Mouse (Mus musculus) liver, embryonic 15.5 days (tissue): Measurements from ENCODE around the gene Tanc2. TPM values are rescaled to one million over a fixed set of nuclear protein-coding genes. Genes with fewer than 3 reads are reported as not detected.

Experiments
- ATAC-seq: fragments of 200-750 bp; cut with Nextera tagmentation; 2 replicates; pipeline ENCODE4 v1.8.0; 2017; ENCODE audit warnings: moderate number of reproducible peaks, mild to moderate bottlenecking, moderate library complexity; ENCODE audit not compliant: insufficient read depth
- H3K27ac ChIP-seq: fragments of 300-500 bp; sonication (generic); replicated peaks from 2 replicates; pipeline ENCODE4 v1.5.1; 2015; ENCODE audit warnings: mild to moderate bottlenecking, inconsistent platforms
- H3K27me3 ChIP-seq: fragments of 300-500 bp; sonication (generic); 2 replicates; pipeline ENCODE4 v1.6.1; 2015; ENCODE audit warnings: mild to moderate bottlenecking, inconsistent platforms
- H3K36me3 ChIP-seq: fragments of 300-500 bp; sonication (generic); replicated peaks from 2 replicates; pipeline ENCODE4 v1.6.1; 2015; ENCODE audit warnings: moderate library complexity, mild to moderate bottlenecking, inconsistent platforms
- H3K4me1 ChIP-seq: fragments of 300-500 bp; sonication (generic); replicated peaks from 2 replicates; pipeline ENCODE4 v1.6.1; 2015; ENCODE audit warnings: inconsistent platforms
- H3K4me2 ChIP-seq: fragments of 300-500 bp; sonication (generic); 2 replicates; pipeline ENCODE4 v1.6.1; 2015; ENCODE audit warnings: moderate library complexity, mild to moderate bottlenecking, inconsistent platforms
- H3K4me3 ChIP-seq: fragments of 300-500 bp; sonication (generic); replicated peaks from 2 replicates; pipeline ENCODE4 v1.5.1; 2015; ENCODE audit warnings: mild to moderate bottlenecking, inconsistent platforms
- H3K9ac ChIP-seq: fragments of 300-500 bp; sonication (generic); 2 replicates; pipeline ENCODE4 v1.6.1; 2015; ENCODE audit warnings: moderate library complexity, mild to moderate bottlenecking, inconsistent platforms
- H3K9me3 ChIP-seq: fragments of 300-500 bp; sonication (generic); replicated peaks from 2 replicates; pipeline ENCODE4 v1.6.1; 2016; ENCODE audit warnings: inconsistent platforms
- WGBS: fragments of 180-500 bp; shearing (Covaris S2); methylation state at CpG from one replicate; pipeline ENCODE4 v1.1.7; 2015; ENCODE audit warnings: mixed read lengths; ENCODE audit not compliant: insufficient replicate concordance; 5-methylcytosine and 5-hydroxymethylcytosine counted together
- polyA plus RNA-seq: library from polyadenylated mRNA; unstranded; fragments of >200 nt; fragmentation: Nextera tagmentation; extraction: Ambion mirVana; gene quantifications from 2 replicates; pipeline ENCODE4 v1.2.1, GENCODE M21; 2015

Tanc2 gene
- polyA plus RNA-seq, 1 experiment from 2014 or later, result 1.2 TPM

DNA sequence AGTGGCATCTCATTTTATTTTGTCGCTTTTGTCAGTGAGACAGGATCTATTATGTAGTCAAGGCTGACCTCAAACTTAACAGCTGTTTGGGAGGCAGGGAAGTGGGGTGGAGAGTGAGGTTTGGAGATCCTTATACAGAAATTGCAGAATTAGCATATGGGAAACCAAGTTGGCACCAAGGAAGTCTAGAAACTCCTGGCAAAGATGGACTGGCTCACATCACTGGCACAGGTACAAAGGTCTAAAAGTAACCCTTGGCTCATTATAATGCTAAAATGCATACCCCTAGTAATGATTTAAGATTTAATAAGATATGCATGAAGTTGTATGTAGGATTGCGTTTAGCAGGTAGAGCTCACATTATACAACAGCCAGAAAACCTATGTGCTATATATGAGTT lies 58.2 kb downstream of the Tanc2 start:
- Histone ChIP-seq H3K4me2 (no peak overlapping the region), H3K4me1 (no peaks in the 10 kb centered on the region), H3K27ac (no peak overlapping the region), H3K9ac (no peak overlapping the region), H3K9me3 (no peaks in the 10 kb centered on the region), H3K36me3 (no peaks in the 10 kb centered on the region), H3K4me3 (no peak overlapping the region), H3K27me3 (no peaks in the 10 kb centered on the region)
- no peak for ATAC-seq
- 65% methylated on average over 2 of the region's 2 CpGs for WGBS

DNA sequence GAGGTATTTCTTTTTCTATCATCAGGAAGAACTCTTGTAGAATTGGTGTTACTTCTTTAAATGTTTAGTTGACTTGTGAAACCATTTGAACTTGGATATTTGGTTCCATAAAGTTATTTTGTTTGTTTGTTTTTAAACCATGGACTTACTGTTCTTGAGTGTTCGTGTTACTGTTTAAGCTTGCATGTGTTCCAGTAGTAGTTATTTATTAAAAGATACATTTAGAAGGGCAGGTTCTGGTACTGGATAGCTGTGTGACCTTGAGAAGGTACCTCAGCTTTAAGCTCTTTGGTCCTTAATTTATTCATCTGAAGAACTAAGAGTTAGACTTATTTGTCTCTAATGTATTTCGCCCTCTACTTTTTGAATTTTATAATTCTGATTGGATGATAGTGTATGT lies 64.8 kb downstream of the Tanc2 start:
- H3K27me3 ChIP-seq, result no peaks in the 10 kb centered on the region
- H3K9me3 ChIP-seq, result no peaks in the 10 kb centered on the region
- no peak overlapping the region for H3K9ac ChIP-seq
- H3K36me3 ChIP-seq, result no peaks in the 10 kb centered on the region
- WGBS, result 60% methylated on average over 2 of the region's 2 CpGs
- H3K4me1 ChIP-seq, result no peaks in the 10 kb centered on the region
- no peak for ATAC-seq
- H3K27ac ChIP-seq, result no peak overlapping the region
- H3K4me2 ChIP-seq, result no peak overlapping the region
- no peak overlapping the region for H3K4me3 ChIP-seq

DNA sequence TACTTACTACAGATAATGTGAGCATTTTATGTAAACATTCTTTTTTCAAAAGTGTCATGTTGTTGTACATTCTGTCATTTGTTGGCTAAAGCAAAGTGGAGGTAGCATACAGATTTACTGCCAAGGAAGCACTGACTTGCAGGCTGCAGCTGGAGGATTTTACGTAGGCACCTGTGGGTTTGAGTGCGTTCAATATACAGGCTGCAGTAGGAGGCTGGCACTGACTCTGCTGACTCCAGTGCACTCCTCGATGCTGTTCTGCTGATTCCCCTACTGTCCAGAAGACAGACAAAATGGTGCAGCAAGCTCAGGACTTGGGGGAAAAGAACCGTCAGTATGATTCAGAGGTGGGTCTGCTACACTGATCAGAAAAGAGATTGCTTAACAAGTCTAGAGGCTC lies 65.5 kb downstream of the Tanc2 start:
- no peak overlapping the region for H3K4me3 ChIP-seq
- H3K27me3 ChIP-seq, result no peaks in the 10 kb centered on the region
- no peak overlapping the region for H3K27ac ChIP-seq
- H3K9me3 ChIP-seq, result no peaks in the 10 kb centered on the region
- no peaks in the 10 kb centered on the region for H3K4me1 ChIP-seq
- no peak overlapping the region for H3K9ac ChIP-seq
- ATAC-seq, result no peak
- 66% methylated on average over 4 of the region's 4 CpGs for WGBS
- H3K4me2 ChIP-seq, result no peak overlapping the region
- no peaks in the 10 kb centered on the region for H3K36me3 ChIP-seq

DNA sequence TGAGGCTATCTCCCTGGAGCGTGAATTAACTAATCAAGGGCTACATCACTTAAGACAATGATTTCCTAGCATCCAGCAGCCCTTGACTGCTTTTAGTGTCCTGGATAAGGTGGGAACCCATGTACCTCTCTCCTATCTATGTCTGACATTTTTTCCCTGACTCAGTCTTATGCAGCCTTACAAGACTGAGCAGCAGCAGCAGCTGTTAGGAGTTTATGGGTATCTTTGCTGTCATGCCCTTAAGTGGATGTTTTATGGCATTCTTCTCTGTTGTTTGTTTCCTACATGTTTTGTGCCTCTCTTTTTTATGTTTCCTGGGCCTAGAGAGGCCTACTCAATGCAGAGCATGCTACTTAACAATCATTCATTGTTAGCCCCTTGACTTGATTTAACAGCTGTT lies 78.1 kb downstream of the Tanc2 start:
- no peak overlapping the region for H3K4me2 ChIP-seq
- no peak for ATAC-seq
- WGBS, result 77% methylated on average over 1 of the region's 1 CpGs
- H3K4me1 ChIP-seq, result no peaks in the 10 kb centered on the region
- H3K27me3 ChIP-seq, result no peaks in the 10 kb centered on the region
- no peak overlapping the region for H3K27ac ChIP-seq
- no peak overlapping the region for H3K4me3 ChIP-seq
- H3K36me3 ChIP-seq, result no peaks in the 10 kb centered on the region
- no peaks in the 10 kb centered on the region for H3K9me3 ChIP-seq
- H3K9ac ChIP-seq, result no peak overlapping the region

DNA sequence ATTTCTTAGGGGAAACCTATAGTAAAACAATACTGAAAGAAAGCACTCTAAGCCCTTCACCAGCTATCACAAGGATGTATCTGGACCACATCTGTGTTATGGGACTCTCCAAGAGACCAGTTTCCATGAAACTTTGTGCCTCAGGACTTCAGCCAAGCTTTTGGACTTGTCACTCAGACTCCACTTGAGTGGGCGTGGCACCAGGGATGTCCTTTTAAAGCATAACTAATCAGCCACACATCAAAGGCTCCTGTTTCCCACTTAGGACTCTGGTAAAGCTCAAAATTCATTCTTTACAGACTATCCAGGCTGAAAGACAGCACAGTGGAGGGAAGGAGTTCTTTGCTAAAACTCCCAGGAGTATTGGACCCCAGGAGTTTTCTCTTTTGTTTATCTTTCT lies 89.2 kb downstream of the Tanc2 start:
- H3K4me2 ChIP-seq, result no peak overlapping the region
- no peak overlapping the region for H3K4me3 ChIP-seq
- no peaks in the 10 kb centered on the region for H3K9me3 ChIP-seq
- no peaks in the 10 kb centered on the region for H3K4me1 ChIP-seq
- H3K9ac ChIP-seq, result no peak overlapping the region
- no peaks in the 10 kb centered on the region for H3K36me3 ChIP-seq
- ATAC-seq, result no peak
- 41% methylated on average over 1 of the region's 1 CpGs for WGBS
- no peaks in the 10 kb centered on the region for H3K27me3 ChIP-seq
- no peak overlapping the region for H3K27ac ChIP-seq

DNA sequence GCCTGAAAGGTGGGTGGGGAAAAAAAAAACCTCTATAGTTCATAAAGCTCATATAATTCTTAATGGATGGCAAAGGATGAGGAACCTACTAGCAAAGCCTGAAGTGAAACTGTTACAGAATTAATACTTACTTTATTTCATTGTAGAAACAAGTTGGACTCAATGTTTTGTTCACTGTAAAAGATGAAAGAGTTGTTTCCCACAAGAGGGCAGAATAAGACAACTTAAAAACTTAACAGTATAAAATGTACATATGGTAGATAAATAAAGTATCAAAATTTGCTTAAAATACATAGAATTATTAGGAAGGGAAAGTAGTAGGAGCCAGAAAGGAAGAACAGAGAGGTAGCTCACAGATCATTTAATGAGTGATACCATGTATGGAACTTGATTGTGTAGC lies 95.0 kb downstream of the Tanc2 start:
- Histone ChIP-seq H3K27ac (no peak overlapping the region), H3K9ac (no peak overlapping the region), H3K27me3 (no peaks in the 10 kb centered on the region), H3K4me1 (no peaks in the 10 kb centered on the region), H3K4me2 (no peak overlapping the region), H3K36me3 (no peaks in the 10 kb centered on the region), H3K9me3 (no peaks in the 10 kb centered on the region), H3K4me3 (no peak overlapping the region)
- ATAC-seq, result no peak

DNA sequence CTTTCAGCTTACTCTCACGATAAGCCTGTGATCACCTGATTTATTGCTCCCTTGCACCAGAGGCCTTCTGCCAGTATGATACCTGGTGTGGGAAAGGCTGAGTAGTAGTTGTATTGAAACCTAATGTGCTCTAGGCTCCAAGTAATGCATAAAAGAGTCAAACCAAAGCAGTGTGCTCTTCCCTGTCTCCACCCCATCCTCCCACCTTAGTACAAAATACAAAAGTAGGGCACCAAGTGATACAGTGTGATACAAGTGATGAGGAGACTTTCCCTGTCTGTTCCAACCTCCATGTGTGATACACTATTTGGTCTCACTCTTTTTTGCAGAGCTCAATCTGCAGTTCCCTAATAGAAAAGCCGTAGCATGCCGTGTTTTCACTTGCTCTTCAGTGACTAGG lies 110.7 kb downstream of the Tanc2 start:
- Histone ChIP-seq H3K4me2 (no peak overlapping the region), H3K36me3 (no peaks in the 10 kb centered on the region), H3K9me3 (no peaks in the 10 kb centered on the region), H3K27me3 (no peaks in the 10 kb centered on the region), H3K9ac (no peak overlapping the region), H3K4me1 (no peaks in the 10 kb centered on the region), H3K27ac (no peak overlapping the region), H3K4me3 (no peak overlapping the region)
- 64% methylated on average over 3 of the region's 3 CpGs for WGBS
- ATAC-seq, result no peak

DNA sequence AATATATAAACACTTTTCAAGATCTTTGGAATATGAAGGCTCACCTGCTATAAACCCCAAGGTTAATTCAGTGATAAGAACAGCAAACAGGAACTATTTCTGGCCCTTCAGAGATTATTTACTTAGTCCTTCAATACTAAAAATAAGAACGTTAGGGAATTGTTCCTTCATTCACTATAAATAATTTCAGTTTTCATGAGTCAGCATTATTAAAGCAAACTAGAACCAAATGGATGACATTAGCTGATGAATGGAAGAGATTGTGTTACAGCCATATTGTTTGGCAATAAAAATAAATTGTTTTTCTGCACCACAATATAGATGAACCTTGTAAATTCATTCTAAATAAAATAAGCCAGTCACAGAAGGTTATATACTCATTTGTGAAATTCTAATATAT lies 129.9 kb downstream of the Tanc2 start:
- no peaks in the 10 kb centered on the region for H3K9me3 ChIP-seq
- no peaks in the 10 kb centered on the region for H3K36me3 ChIP-seq
- 52% methylated on average over 1 of the region's 1 CpGs for WGBS
- ATAC-seq, result no peak
- no peaks in the 10 kb centered on the region for H3K27me3 ChIP-seq
- no peak overlapping the region for H3K9ac ChIP-seq
- no peak overlapping the region for H3K4me2 ChIP-seq
- no peaks in the 10 kb centered on the region for H3K4me1 ChIP-seq
- H3K27ac ChIP-seq, result no peak overlapping the region
- no peak overlapping the region for H3K4me3 ChIP-seq

DNA sequence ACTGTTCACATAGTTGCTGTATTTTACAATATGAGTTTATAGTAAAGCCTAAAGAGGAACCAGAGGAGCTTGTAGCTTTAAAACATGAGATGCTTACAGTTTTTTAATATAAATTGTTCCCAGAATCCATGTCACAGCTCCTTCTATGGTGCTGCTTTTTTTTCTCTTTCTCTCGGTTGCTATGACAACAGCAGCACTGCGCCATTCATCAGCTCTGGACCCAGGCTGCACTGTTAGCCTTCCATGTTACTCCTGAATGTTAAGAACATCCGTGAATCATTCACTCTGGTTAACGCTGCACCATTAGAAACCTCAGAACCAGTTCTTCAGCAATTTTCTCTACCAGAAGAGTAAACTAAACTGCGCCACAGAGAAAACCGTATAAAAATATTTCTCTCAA lies 141.8 kb downstream of the Tanc2 start:
- no peak overlapping the region for H3K4me2 ChIP-seq
- no peaks in the 10 kb centered on the region for H3K9me3 ChIP-seq
- H3K27me3 ChIP-seq, result no peaks in the 10 kb centered on the region
- ATAC-seq, result no peak
- no peak overlapping the region for H3K4me3 ChIP-seq
- H3K4me1 ChIP-seq, result no peaks in the 10 kb centered on the region
- no peaks in the 10 kb centered on the region for H3K36me3 ChIP-seq
- H3K27ac ChIP-seq, result no peak overlapping the region
- H3K9ac ChIP-seq, result no peak overlapping the region
- WGBS, result 68% methylated on average over 6 of the region's 6 CpGs

DNA sequence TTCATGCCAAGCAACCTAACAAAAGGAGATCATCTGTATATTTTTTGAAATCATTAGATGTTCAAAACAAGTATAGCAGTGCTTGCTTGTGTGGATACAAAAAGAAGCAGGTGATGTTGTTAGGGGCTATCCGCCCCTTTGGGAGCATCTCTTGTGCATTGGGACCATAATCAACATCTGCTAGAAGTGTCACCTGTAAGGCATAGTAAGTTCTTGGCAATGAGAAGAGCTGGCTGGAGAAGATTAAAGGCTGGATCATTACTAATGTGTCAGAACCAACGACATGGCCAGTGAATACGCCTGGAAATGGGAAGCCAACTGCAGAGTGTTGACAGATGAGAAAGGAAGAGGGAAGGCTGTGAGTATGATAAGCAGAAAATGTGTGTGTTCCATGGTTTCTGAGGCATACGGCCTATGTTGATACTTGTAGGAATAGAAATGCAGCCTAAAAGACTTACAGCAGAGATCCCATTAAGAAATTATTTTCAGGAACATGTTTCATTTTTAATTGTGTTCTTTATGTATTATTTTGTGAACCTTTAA lies 142.3 kb downstream of the Tanc2 start:
- Histone ChIP-seq H3K27me3 (no peaks in the 10 kb centered on the region), H3K4me1 (no peaks in the 10 kb centered on the region), H3K9ac (no peak overlapping the region), H3K4me3 (no peak overlapping the region), H3K4me2 (no peak overlapping the region), H3K9me3 (no peaks in the 10 kb centered on the region), H3K27ac (no peak overlapping the region), H3K36me3 (no peaks in the 10 kb centered on the region)
- no peak for ATAC-seq
- 41% methylated on average over 4 of the region's 4 CpGs for WGBS

DNA sequence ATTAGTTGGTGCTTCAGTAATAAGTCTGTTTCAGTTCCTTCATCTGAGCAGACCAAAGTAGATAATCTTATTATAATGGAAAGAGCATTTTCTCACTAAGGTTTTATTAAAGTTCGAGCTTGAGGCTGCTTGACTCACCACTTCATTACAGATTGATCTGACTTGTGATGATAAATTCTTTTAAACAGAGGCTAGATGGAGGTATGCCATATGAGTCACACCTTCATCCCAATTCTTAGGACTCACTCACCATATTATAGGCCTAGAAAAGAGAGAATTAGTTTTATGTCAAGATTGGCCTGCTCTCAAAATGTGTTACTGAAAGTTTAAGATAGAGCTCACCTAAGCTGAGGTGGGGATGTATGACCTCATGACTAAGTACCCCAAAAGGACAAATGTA lies 153.4 kb downstream of the Tanc2 start:
- no peaks in the 10 kb centered on the region for H3K9me3 ChIP-seq
- no peaks in the 10 kb centered on the region for H3K4me1 ChIP-seq
- H3K27ac ChIP-seq, result no peak overlapping the region
- no peak overlapping the region for H3K4me3 ChIP-seq
- no peak overlapping the region for H3K9ac ChIP-seq
- no peaks in the 10 kb centered on the region for H3K36me3 ChIP-seq
- ATAC-seq, result no peak
- no peak overlapping the region for H3K4me2 ChIP-seq
- WGBS, result 38% methylated on average over 1 of the region's 1 CpGs
- no peaks in the 10 kb centered on the region for H3K27me3 ChIP-seq

DNA sequence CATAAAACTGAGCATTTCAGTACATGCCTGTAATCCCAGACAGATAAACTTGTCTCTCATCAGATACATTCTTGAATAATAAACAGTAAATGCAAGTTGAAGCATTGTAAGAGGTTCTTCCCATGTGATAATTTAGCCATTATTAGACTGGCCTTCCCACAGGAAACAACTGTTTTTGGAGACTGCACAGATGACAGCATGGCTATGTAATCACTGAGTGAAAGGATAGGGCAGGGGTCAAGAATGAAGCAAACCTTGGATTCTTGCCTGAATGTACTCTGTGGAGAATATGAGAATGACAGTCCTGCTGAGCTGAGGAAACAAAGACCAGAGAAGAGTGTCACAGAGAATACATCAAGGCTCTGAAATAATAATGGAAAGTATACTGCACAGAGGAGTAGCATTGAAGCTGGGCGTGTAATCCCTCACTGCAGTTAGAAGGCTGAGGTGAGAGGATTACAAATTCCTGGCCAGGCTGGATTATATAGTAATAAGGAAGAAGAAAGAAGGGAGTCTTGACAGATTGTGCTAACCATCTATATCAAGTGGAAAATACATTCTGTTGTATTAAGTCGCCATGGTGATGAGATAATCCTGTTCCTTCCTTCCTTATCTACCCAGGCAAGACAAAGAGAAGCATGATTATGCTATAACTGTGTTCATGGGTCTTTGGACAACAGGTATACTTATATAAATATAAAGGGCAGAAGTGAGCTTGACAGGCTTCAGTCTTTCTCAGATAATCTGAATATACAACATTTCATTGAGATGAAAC lies 159.7 kb downstream of the Tanc2 start:
- ATAC-seq, result no peak
- H3K9ac ChIP-seq, result no peak overlapping the region
- 50% methylated on average over 2 of the region's 2 CpGs for WGBS
- H3K4me1 ChIP-seq, result no peaks in the 10 kb centered on the region
- no peak overlapping the region for H3K4me2 ChIP-seq
- H3K9me3 ChIP-seq, result no peaks in the 10 kb centered on the region
- H3K36me3 ChIP-seq, result no peaks in the 10 kb centered on the region
- H3K27me3 ChIP-seq, result no peaks in the 10 kb centered on the region
- no peak overlapping the region for H3K4me3 ChIP-seq
- H3K27ac ChIP-seq, result no peak overlapping the region
